Mouse (Mus musculus): Measurements from ENCODE around the gene Spg7. TPM values are rescaled to one million over a fixed set of nuclear protein-coding genes. Genes with fewer than 3 reads are reported as not detected.
"Not testable (repeated sequence)": the region's sequence is repeated elsewhere in the genome, so short reads cannot be mapped to it uniquely, and the experiment has no call there.

Spg7 gene
- total RNA-seq, 2 experiments from 2014 or later: 86.9 to 88.3 TPM

- no peak for DNase-seq (ENCODE audit: low spot score in 2 of 2)
These were observed 24.5 kb downstream of the Spg7 start for GRCm38 (mm10) chr8:123087289-123087688.

- DNase-seq (ENCODE audit: low spot score in 2 of 2): no peak
These were observed 34.5 kb downstream of the Spg7 start for GRCm38 (mm10) chr8:123097216-123097615.

DNA sequence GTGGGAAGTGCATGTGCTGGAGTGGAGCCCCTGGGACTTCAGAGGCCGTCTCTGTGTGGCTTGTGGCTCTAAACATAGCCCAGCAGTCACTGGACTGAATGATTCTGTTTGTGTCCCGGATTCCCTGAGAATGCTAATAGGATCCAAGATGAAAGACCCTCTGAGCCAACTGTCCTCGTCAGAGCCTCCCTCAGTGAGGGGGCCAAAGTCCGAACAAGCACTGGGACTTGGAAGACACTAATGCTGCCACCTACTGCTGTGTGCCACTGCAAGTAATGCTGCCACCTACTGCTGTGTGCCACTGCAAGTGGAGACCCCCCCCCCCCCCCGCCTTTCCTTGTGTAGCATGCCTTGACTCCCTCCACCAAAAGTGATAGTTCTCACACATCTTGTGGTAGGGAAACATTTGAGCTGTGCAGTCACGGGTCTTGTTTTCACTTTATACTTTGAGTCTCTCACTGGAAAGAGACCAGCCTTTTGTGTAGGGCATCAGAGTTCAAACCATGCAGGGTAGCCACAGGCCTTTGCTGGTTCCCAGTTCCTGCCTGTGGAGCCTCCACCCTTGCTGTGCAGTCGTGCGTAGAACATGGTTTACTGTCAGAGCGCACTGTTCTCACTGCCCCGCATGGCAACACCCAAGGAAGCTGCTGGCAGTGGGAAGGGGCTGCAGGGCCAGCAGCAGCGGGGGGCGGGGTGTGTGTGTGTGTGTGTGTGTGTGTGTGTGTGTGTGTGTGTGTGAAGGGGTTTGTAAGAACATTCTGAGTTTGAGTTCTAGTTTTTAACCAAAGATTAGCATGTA lies 35.2 kb downstream of the Spg7 start:
- DNase-seq (ENCODE audit: low spot score in 2 of 2): no peak

- DNase-seq (ENCODE audit: low spot score in 2 of 2): no peak
These were observed 37.5 kb downstream of the Spg7 start for GRCm38 (mm10) chr8:123100288-123100687.

DNA sequence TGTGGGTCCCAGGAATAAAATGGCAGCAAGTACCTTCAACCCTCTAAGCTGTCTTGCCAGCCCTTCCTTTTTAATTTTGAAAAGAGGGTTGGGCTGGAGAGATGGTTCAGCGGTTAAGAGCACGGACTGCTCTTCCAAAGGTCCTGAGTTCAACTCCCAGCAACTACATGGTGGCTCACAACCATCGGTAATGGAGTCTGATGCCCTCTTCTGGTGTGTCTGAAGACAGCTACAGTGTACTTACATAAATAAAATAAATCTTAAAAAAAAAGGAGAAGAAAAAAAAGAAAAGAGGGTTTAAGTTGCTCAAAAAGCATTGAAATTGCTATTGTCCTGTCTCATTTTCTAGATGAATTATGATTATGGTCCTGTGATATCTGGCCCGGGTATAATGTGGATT lies 38.5 kb downstream of the Spg7 start:
- no peak for DNase-seq (ENCODE audit: low spot score in 2 of 2)

GRCm38 (mm10) chr8:123101735-123102685 lies 39.3 kb downstream of the Spg7 start, which contains the start of gene Rpl13:
TSS of gene Rpl13 (plus strand) at chr8:123102350.
- DNase-seq (ENCODE audit: low spot score in 2 of 2): peak; percentile 93 to 98

- DNase-seq (ENCODE audit: low spot score in 2 of 2): not testable (repeated sequence)
These were observed 40.1 kb downstream of the Spg7 start for GRCm38 (mm10) chr8:123102855-123103254.

- DNase-seq (ENCODE audit: low spot score in 2 of 2): no peak
These were observed 40.5 kb downstream of the Spg7 start for GRCm38 (mm10) chr8:123103285-123103684.

- DNase-seq (ENCODE audit: low spot score in 2 of 2): no peak
These were observed 41.5 kb downstream of the Spg7 start for GRCm38 (mm10) chr8:123104046-123104767.

- DNase-seq (ENCODE audit: low spot score in 2 of 2): no peak
These were observed 43.0 kb downstream of the Spg7 start for GRCm38 (mm10) chr8:123105553-123106326.

DNA sequence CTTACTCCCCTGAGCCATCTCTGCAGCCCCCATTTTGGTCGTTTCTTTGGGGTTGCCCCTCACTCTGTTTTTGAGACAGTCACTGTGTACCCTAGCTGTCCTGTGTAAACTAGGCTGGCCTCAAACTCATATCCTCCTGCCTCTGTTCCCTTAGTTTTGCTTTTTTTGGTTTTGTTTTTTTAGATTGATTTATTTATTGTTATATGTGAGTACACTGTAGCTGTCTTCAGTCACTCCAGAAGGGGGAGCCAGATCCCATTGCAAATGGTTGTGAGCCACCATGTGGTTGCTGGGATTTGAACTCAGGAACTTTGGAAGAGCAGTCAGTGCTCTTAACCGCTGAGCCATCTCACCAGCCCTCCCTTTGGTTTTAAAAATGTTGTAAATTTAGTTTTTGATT lies 43.8 kb downstream of the Spg7 start:
- no peak for DNase-seq (ENCODE audit: low spot score in 2 of 2)

GRCm38 (mm10) chr8:123108010-123108409 lies 45.3 kb downstream of the Spg7 start:
- DNase-seq (ENCODE audit: low spot score in 2 of 2): no peak

DNA sequence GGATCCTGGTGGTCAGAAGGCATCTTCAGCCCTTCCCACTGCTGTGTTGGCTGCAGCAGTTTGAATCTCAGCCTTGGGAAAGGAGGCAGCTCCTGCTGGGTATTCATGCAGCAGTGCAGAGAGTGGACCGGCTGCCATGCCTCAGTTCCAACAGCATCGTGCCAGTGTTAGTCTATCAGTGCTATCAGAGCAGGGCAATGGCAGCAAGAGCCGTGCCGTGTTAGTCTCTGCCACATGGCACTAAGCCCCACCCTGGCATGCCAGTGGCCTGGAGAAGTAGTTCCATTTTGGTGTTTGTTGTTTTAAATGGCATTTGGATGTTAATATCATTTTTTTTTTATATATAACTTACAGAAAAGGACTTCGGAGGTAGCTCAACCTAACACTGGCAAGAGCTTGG lies 46.2 kb downstream of the Spg7 start:
- DNase-seq (ENCODE audit: low spot score in 2 of 2): no peak

DNA sequence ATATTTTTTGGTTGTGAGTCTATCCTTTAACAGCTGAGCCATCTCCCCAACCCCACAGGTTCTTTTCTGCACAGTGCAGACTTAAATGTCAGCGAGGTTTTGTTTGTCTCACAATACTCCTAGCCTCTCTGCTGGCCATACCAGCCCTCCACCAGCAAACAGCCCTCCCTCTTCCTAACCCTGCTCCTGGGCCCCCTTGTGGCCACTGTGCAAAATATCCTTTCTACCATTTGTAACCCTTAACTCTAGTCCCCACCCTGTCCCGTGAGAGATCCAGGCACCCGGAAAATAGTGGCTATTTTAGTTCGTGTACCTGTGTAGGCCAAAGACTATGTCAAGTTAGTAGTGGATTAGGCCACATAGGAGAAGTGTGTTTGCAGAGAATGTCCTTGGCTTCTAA lies 47.9 kb downstream of the Spg7 start:
- peak; percentile 49 to 57 for DNase-seq (ENCODE audit: low spot score in 2 of 2)

- DNase-seq (ENCODE audit: low spot score in 2 of 2): no peak
These were observed 50.1 kb downstream of the Spg7 start for GRCm38 (mm10) chr8:123112892-123113291.

DNA sequence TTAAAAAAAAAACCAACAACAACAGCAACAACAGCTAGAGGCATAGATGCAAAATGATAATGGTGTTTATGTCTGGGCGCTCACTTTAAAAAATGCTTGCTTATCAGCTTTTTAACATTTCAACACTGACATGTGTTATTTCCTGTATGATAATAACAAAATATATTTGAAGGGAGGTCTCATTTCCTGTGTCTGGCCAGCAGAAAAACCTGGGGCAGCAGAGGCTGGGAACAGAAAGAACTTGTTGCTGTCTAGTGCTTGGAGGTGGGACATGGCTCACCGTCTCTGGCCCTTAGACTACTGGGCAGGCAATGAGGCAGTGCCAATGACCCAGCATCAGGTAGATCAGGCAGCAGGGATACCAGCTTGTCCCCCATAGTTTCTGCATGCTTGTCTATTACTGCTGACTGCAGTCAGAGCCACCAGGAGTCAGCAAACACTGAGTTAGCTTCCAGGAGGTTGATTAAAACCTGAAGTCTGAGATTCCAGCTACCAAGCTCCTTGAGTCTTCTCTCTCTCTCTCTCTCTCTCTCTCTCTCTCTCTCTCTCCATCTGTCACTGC lies 51.2 kb downstream of the Spg7 start:
- DNase-seq (ENCODE audit: low spot score in 2 of 2): no peak

GRCm38 (mm10) chr8:123114644-123115043 lies 51.9 kb downstream of the Spg7 start:
- DNase-seq (ENCODE audit: low spot score in 2 of 2): no peak

GRCm38 (mm10) chr8:123117127-123117731 lies 54.5 kb downstream of the Spg7 start, which contains the start of gene Cpne7:
TSS of gene Cpne7 (plus strand) at chr8:123117374.
- no peak for DNase-seq (ENCODE audit: low spot score in 2 of 2)

DNA sequence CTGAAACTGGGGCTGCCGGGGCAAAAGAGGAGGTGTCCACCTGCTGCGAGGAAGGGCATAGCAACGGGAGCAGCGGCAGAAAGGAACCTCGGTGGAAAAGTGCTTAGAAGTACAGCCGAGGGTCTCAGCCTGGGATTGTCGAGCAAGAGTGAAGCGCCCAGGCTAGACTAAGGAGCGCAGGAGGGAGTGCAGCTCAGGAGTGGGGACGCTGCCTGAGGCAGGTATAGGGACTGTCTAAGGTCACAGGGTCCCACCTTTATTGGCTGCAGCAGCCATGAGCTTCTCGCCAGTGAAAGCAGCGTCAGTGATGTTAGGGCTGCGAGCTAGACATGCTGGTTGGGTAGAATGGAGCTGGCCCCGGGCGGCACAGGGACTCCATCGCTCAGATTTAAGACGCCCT lies 55.0 kb downstream of the Spg7 start:
- no peak for DNase-seq (ENCODE audit: low spot score in 2 of 2)

GRCm38 (mm10) chr8:123122059-123122458 lies 59.3 kb downstream of the Spg7 start:
- DNase-seq (ENCODE audit: low spot score in 2 of 2): no peak

All from adrenal gland, adult 18-20 months (tissue).